Mouse (Mus musculus) spleen, adult 2 months (tissue): ENCODE results near the gene Cdk17. TPM values are rescaled to one million over a fixed set of nuclear protein-coding genes. Genes with fewer than 3 reads are reported as not detected.
A peak's percentile ranks its signal among the peaks of the same experiment; 100 is the strongest.

Source experiments
- DNase-seq, 2 experiments: peaks; one replicate each; pipeline versions ENCODE4 v3.0.0 to v3.0.0-alpha.2; 2012 to 2021; ENCODE audit warnings: low spot score in 2 of 2, low read depth in 1 of 2
- H3K27ac ChIP-seq: fragments of 200-500 bp; 2 replicates; pipeline ENCODE4 v1.5.1; 2012; ENCODE audit warnings: low read length, inconsistent platforms; ENCODE audit not compliant: insufficient read depth
- H3K27me3 ChIP-seq: fragments of 200-500 bp; 2 replicates; pipeline ENCODE4 v1.6.1; 2012; ENCODE audit warnings: mild to moderate bottlenecking, moderate library complexity, low read length, inconsistent platforms; ENCODE audit not compliant: control insufficient read depth, insufficient read depth
- H3K36me3 ChIP-seq: fragments of 200-500 bp; 2 replicates; pipeline ENCODE4 v1.6.1; 2012; ENCODE audit warnings: mild to moderate bottlenecking, low read length, inconsistent platforms; ENCODE audit not compliant: control insufficient read depth, insufficient read depth
- H3K4me1 ChIP-seq: fragments of 200-500 bp; 2 replicates; pipeline ENCODE4 v1.6.1; 2011; ENCODE audit warnings: inconsistent platforms; ENCODE audit not compliant: control insufficient read depth, insufficient read depth, insufficient read length
- H3K4me3 ChIP-seq: fragments of 200-500 bp; 2 replicates; pipeline ENCODE4 v1.5.1; 2011; ENCODE audit warnings: mild to moderate bottlenecking, inconsistent platforms; ENCODE audit not compliant: insufficient read depth, insufficient read length; ENCODE audit errors: extremely low read depth
- CTCF ChIP-seq: fragments of 200-500 bp; IDR thresholded peaks from 2 replicates; pipeline ENCODE4 v1.5.1; 2011; ENCODE audit warnings: mild to moderate bottlenecking, inconsistent platforms; ENCODE audit not compliant: insufficient read depth, insufficient read length, insufficient replicate concordance; ENCODE audit errors: extremely low read depth
- POLR2A ChIP-seq: fragments of 200-500 bp; IDR thresholded peaks from 2 replicates; pipeline ENCODE4 v1.6.1; 2011; ENCODE audit warnings: low read depth, low read length, inconsistent platforms
- WGBS: fragments of 180-500 bp; shearing (Covaris S2); methylation state at CpG from one replicate; pipeline ENCODE4 v1.1.7; 2018; 5-methylcytosine and 5-hydroxymethylcytosine counted together
- polyA plus RNA-seq: library from polyadenylated mRNA; depleted of rRNA; stranded (reverse); fragments of >200 nt; gene quantifications from 2 replicates; pipeline ENCODE4 v1.2.3, GENCODE M21; 2012

Gene Cdk17
- polyA plus RNA-seq, 1 experiment, result 27.3 TPM

- peak overlapping the region; percentile 43 for H3K27ac ChIP-seq
- H3K36me3 ChIP-seq, result no peaks in the 10 kb centered on the region; the same call in none of the 2 replicates
- DNase-seq, result peak in 1 of 2 experiments; percentile 44
- H3K4me1 ChIP-seq, result peaks cover 26% of the 10 kb centered on the region; the same call in 1 of the 2 replicates
- WGBS, result 63% methylated on average over 14 of the region's 14 CpGs
- no peaks in the 10 kb centered on the region for H3K27me3 ChIP-seq
- TF ChIP-seq POLR2A (no peak), CTCF (no peak)
- H3K4me3 ChIP-seq, result no peak overlapping the region
Measured at GRCm38 (mm10) chr10:93272986-93273982, 112.6 kb downstream of the Cdk17 start.

GRCm38 (mm10) chr10:93274277-93274696, 113.6 kb downstream of the Cdk17 start:
- WGBS, result 19% methylated on average over 2 of the region's 2 CpGs
- H3K4me3 ChIP-seq, result no peak overlapping the region
- no peaks in the 10 kb centered on the region for H3K27me3 ChIP-seq
- no peaks in the 10 kb centered on the region; the same call in none of the 2 replicates for H3K36me3 ChIP-seq
- peaks cover 26% of the 10 kb centered on the region; the same call in 1 of the 2 replicates for H3K4me1 ChIP-seq
- peak in 1 of 2 experiments; percentile 58 for DNase-seq
- no peak for TF ChIP-seq POLR2A
- no peak for TF ChIP-seq CTCF
- H3K27ac ChIP-seq, result peak overlapping the region; percentile 69

GRCm38 (mm10) chr10:93275212-93276136, 114.8 kb downstream of the Cdk17 start:
- Histone ChIP-seq H3K27me3 (no peaks in the 10 kb centered on the region), H3K4me3 (no peak overlapping the region), H3K36me3 (no peaks in the 10 kb centered on the region; the same call in none of the 2 replicates), H3K4me1 (peaks cover 26% of the 10 kb centered on the region; the same call in 1 of the 2 replicates), H3K27ac (peak overlapping the region; percentile 69)
- WGBS, result 85% methylated on average over 25 of the region's 25 CpGs
- no peak for TF ChIP-seq CTCF
- no peak for TF ChIP-seq POLR2A
- no peak for DNase-seq

GRCm38 (mm10) chr10:93276349-93276763, 115.7 kb downstream of the Cdk17 start:
- no peaks in the 10 kb centered on the region for H3K27me3 ChIP-seq
- WGBS, result 76% methylated on average over 16 of the region's 16 CpGs
- peaks cover 26% of the 10 kb centered on the region; the same call in 1 of the 2 replicates for H3K4me1 ChIP-seq
- H3K36me3 ChIP-seq, result peaks cover 4% of the 10 kb centered on the region; the same call in 1 of the 2 replicates
- TF ChIP-seq CTCF, result no peak
- TF ChIP-seq POLR2A, result no peak
- DNase-seq, result no peak
- no peak overlapping the region for H3K4me3 ChIP-seq
- no peak overlapping the region for H3K27ac ChIP-seq

GRCm38 (mm10) chr10:93276857-93277256, 116.2 kb downstream of the Cdk17 start:
- peaks cover 26% of the 10 kb centered on the region; the same call in 1 of the 2 replicates for H3K4me1 ChIP-seq
- H3K36me3 ChIP-seq, result peaks cover 5% of the 10 kb centered on the region; the same call in 1 of the 2 replicates
- WGBS, result 89% methylated on average over 9 of the region's 9 CpGs
- H3K27me3 ChIP-seq, result no peaks in the 10 kb centered on the region
- H3K27ac ChIP-seq, result no peak overlapping the region
- TF ChIP-seq POLR2A, result no peak
- TF ChIP-seq CTCF, result no peak
- no peak for DNase-seq
- H3K4me3 ChIP-seq, result no peak overlapping the region

- no peaks in the 10 kb centered on the region for H3K27me3 ChIP-seq
- no peak overlapping the region for H3K4me3 ChIP-seq
- TF ChIP-seq POLR2A (no peak), CTCF (no peak)
- no peak overlapping the region for H3K27ac ChIP-seq
- H3K4me1 ChIP-seq, result peaks cover 13% of the 10 kb centered on the region; the same call in 1 of the 2 replicates
- H3K36me3 ChIP-seq, result peaks cover 7% of the 10 kb centered on the region
- WGBS, result 88% methylated on average over 8 of the region's 8 CpGs
- no peak for DNase-seq
Measured at GRCm38 (mm10) chr10:93278361-93278760, 117.7 kb downstream of the Cdk17 start.
